Mouse (Mus musculus) urinary bladder, postnatal 4 days (tissue): ENCODE measurements around the gene Rimklb.
"Not testable (repeated sequence)": the region's sequence is repeated elsewhere in the genome, so short reads cannot be mapped to it uniquely, and the experiment has no call there.

ENCODE experiments used
- DNase-seq, 2 experiments: peaks; one replicate each; pipeline ENCODE4 v3.0.0; 2021 to 2022; ENCODE audit warnings: low spot score in 2 of 2

Gene Rimklb

DNA sequence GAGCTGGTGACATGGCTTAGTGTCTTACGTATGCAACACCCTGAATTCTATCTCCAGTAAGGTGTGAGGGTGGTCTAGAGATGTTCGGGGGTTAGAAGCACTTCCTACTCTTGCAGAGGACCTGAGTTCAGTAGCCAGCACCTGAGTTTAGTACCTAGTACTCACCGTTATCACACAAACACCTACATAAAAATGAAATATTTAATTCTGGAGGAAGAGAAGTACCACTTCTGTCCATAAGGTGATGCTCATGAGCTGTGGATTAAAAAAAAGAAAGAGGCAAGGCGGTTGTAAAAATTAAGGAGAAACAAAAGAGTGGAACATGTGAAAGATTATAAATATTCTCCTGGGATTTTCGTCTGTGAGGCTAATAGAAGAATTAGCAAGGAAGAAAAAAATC lies 2.1 kb downstream of the Rimklb start:
- no peak for DNase-seq

DNA sequence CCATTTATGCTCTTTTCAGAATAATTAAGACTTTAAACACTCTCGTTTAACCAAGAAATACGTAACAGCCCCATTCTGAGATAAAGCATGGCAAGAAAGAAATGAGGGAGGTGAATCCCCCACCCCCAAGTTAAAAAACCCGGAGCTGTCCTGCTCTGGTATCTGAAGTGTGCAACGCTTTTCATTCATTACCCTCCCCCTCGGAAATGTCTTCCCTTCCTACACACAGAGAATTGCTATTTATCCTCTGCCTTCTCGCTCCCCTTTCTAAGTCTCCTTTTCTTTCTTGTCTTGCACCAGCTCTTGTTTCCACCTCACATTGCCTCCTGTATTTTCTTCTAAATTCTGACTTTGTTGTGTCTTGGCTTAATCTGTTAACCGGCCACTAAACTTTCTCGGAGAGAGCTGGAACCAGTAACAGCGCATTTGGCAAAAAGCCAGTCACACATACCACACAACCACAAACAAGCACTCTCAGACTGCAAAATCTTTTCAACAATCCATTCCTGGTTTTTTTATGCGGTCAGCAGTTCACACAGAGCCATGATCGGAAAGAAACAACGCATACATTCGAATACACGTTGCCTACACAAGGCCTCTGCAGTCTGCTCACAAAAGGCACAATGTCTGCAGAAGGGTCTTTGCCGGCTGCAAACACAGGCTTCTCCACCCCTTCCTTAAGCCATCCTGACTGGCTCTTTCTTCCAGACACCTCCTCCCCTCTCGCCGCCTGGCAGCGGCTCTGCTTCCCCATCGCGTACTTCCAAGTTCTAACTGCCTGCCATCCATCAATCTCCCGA lies 3.3 kb downstream of the Rimklb start:
- DNase-seq, result no peak

DNA sequence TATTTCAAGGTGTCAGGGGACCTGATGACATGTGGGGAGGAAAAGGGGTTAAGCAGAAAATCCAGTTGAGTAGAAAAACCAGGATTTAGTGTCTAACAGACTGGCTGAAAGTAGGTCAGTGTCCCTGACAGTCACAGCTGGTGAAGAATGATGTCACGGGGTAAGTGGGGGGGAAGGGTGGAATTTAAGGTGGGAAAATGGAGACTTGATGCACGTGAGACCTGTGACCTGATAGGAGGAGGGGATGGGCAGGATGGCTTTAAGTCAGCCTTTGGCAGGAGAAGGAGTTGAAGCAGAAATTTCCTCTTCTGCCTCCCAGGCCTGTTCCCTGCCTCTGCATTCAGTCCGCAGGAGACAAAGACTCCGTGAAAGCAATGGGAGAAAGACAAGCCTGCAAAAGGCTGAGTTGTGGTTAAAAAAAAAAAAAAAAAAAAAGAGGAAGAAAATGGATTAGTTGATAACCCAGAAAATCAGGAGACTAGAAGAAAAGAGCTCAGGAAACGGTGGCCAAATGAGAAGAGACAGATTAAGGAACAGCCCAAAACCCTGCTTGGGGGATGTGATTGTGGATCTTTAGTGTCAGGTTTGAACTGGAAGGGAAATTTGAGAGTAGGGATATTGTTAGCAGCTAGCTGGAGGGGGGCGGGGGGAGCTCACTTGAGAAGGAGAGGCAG lies 4.6 kb downstream of the Rimklb start:
- no peak for DNase-seq

DNA sequence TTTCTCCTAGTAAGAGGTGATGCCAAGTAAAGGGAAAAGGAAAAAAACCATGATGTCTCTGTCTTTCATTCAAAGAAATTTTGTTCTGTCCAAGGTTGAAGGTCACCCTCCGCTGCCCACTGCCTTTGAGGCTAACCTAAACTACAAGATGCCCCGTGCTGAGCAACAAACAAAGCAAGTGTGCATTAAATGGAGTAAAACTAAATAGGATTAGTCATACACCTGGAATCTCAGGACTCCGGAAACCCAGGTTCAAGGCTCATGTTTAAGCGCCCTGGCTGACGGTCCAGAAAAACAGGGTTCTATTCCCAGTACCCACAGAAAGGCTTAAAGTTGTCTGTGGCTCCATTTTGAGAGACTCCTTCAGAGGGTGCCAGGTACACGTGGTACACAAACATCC lies 6.1 kb downstream of the Rimklb start:
- DNase-seq, result no peak

DNA sequence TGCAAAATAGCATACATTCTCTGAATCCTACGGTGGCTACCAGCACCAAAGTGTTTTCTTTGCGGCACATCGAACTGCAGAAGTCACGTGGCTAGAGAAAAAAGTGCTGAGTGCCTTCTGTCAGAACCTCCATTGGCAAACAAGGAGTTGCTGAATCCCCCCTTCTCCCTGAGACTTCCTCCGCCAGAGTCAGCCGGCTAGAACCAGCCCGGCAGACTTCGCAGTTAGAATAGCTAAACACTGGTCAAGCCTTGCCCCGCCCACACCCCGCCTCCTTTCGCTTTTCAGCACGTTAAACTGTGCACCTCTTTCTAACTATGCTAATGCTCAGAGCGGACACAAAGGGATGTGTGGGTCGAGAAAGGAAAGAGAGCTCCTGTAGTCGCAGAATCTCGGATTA lies 7.0 kb downstream of the Rimklb start:
- peak; percentile 58 to 84 for DNase-seq

DNA sequence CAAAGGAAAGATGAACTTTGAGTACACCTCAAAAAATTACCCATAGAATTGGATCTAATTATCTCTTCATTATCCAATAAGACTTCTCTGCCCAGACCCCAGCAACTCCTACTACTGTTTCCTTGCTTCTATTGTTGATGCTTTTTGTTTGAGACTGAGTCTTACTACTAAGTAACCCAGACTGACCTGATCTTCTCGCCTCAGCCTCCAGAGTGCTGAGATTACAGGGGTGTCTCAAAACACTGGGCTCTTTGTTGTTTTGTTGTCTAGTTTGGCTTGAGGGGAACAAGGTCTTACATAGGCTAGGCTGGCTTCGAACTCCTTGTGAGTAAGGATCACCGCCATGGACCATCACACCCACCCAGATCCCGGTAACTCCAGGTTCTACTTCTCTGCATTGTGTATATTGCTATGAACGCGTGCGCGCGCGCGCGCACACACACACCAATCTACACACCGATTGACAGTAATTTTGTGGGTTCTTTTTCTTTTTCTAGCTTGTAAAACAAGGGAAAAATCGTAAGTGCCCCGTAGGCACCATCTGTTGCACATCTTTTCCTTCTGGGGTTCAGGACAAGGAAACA lies 7.5 kb downstream of the Rimklb start:
- DNase-seq, result no peak

DNA sequence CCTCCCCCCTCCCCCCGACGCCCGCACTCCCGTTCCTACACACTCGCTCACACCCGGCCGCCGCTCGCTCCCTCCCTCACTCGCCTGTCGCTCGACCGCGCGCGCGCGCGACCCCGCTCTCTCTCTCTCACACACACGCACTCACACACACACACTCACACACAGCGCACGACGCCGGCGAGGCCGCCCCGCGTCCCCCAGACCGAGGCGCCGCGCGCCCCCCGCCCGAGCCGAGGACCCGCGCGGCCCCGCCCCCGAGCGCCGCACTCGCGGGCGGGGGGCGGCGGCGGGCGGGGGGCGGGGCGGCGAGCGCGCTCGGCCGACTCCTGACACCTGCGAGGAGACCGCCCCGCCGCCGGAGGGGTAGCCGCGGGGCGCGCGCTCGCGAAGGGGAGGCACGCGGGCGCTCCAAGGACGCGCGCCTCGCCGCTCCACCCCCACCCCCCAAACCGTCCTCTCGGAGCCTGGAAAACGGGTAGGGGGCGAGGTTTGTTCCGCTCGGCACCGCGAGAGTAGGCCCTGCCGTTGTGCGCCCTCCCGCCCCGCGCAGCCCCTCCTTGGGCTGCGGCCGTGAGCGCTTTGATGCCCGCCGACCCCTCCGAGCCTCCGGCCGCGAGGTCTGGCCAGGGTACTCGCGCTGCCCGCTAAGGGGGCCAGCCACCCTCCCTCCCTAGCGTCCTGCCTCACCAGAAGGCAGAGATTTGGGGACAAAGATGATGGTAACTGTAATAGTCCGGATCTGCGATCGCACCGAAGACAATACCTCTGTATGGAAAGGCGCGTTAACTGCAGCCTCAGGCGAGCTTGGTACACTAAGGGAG lies 12.1 kb downstream of the Rimklb start:
- no peak for DNase-seq

DNA sequence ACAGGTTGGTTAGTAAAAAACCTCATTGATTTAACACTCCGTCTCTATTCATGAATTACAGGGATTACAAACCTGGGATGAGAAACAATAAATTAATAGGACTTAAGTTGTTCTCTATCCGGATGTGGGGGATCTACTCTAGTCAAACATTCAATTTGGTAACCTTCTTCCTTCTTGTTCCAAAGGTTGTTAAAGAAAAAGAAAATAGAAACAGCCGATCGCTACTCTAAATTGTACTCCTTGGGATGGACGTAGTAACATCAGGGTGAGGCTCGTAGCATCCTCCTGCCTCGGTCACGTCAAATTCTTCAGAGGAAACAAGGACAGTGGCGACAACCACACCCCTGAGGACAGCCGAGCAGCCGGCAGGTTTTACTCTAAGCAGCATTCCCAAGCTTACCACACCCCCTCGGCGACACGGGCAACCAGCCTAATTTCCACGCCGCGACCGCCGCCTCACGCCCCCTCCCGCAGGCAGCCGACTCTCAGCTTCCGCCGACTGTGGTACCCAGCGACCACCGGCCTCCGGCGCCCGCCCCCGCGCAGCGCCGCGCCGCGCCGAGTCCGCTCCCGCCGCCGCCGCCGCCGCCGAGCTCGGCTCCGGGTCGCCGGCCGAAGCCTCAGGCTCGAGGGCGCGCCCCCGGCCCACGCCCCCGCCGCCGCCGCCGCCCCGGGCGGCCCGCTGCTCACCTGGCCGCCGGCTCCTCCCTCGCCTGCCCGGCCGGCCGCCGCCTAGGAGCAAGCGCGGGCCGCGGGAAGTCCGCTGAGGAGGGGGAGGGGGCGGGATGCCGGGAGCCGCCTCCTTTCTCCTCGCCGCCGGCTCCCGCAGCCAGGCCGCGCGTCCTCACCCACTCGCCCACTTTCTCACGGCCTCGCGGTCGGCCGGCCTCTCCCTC lies 12.9 kb downstream of the Rimklb start:
- DNase-seq, result no peak

DNA sequence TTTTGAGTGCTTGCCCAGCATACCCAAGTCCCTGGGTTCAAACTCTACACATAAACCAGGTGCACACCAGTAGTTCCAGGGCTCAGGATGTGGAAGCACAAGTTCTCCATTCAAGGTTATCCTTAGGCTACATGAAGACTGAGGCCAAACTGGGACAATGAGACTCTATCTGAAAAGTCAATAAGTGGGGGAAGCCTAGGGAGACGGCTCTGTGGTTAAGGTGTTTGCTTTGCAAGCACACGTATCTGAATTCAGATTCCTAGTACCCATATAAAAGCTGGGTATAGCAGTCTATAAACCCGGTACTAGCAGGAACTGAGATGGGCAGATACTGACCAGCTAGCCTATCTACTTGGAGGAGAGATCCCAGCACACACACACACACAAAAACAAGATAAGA lies 20.5 kb downstream of the Rimklb start:
- DNase-seq, result no peak

DNA sequence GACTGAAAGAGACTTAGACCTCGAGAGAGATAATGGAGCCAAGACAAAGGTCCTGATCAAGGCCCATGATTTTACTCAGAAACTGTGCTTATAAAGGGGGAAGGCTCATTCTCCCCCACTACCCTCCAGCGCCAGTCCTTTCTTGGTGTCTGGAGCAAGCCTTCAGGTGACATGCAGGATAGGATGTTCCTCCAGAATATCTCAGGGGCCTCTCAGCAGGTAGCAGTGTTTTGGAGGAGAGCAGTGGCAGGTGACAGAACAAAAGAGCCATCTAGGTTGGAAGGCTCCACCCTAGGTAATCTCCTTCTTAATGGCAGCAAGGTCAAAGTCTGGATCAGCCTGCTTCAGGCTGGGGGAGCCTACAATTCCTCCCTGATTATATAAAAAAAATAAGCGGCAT lies 27.1 kb downstream of the Rimklb start:
- not testable (repeated sequence) for DNase-seq

DNA sequence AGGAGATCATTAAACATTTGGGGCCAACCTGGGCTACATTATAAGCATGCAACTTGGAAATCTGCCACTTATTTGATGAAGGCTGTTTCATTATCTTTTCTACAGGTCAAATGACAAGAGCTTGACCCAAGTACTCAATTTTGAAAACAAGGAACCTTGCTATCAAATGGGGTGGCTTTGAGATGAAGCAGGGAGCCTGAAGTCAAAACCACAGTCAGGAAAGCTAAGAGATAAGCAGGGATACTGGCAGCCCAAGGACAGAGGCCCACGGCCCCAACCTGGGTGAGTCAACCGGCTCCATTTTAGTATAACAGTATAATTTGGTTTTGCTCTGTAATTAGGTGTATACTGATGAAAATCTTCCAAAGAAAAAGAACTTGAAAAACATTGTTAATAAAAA lies 28.3 kb downstream of the Rimklb start:
- DNase-seq, result no peak

DNA sequence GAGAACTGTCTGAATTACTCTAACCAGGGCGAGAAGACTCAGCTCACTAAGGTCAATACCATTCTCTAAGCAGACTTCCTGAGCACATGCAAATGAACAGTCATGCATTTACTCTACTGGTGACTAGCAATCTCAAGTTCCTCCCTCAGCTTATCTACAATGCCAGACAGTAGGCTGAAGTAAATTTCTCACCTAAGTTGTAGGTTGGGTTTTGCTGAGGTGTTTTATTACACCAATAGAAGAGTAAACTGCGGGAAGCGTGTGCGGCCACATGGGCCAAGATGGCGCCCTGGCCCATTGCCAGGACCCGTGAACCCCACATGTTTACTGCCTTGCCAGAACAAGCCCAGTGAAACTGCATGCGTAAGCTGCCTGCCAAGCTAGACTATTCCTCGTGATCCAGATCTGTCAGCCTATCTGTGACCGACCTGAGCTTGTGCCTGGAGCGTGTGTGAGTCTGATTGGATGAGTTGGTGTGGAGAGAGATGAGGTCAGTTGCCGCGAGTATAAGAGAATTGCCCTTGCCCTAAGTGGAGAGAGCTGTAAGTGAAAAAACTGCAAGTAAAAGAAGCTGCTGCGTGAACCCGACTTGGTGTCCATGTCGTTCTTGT lies 29.4 kb downstream of the Rimklb start:
- no peak for DNase-seq

DNA sequence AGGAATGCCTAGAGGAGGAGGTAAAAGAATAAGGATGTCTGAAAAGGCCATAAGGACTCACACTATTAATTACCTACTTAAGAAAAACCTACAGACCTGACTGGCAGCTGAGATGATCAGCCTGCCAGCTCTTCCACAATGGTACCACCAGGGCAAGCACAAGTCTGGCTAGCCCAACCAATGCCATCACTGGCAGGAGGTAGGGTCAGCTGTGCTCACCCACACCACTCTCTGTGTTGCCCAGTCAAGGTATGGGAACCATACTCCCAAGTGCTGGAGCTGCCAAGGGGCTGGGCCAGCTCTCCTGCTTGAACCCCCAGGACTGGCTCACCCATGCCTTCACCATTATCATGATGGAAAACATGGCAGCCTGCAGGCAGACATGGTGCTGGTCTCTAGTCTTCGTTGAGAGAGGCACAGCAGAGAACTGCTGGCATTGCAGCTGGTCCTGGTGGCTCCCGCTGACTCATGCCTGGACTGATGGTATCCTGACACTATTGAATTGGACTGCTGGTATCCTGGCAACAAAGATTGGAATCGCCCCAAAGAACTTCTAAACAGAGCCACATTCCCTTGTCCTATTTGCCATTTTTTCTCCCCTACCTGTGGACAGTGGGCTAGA lies 32.4 kb downstream of the Rimklb start:
- no peak for DNase-seq

DNA sequence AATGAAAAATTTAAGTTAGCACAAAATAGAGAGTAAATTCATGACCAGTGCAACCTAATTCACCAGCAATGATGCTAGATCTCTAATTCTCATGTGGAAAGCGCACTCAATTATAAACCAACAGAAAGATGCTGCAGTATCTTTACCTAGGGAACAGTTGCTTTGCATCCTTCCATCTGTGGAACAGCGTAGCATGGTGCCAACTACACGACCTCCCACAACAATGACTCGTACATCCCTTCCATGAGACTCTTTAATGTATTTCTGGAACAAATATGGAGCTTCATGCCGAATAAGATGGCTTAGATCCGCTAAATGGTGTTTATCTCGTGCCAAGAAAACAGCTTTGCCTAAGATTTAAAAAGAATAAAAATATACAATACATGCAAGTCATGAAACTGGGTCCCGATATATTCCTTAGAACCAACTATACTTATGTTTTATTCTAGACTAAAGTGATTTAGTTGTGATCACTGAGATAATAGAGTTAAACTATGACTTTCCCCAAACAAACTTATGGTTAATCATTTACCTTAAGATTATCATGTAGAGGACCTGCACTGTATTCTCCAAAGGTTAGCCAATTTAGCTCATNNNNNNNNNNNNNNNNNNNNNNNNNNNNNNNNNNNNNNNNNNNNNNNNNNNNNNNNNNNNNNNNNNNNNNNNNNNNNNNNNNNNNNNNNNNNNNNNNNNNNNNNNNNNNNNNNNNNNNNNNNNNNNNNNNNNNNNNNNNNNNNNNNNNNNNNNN lies 39.4 kb downstream of the Rimklb start:
- no peak for DNase-seq

DNA sequence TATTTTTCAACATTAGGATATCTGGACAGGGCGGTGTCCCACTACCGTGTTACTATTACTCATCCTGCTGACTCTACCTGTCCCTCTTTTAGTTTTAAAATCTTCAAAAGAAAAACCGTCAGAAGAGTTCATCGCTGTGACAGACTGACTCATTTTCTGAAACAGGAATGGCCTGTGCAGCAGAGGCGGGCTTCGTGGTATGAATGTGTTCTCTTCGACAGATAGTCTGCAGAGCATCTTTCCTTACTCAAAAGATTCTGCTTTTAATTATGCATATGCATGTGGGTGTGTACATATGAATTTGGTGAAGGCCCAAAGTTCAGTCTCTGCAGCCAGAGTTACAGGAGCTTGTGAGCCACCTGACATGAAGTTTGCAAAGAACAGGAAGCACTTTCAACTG lies 50.7 kb downstream of the Rimklb start:
- no peak for DNase-seq

DNA sequence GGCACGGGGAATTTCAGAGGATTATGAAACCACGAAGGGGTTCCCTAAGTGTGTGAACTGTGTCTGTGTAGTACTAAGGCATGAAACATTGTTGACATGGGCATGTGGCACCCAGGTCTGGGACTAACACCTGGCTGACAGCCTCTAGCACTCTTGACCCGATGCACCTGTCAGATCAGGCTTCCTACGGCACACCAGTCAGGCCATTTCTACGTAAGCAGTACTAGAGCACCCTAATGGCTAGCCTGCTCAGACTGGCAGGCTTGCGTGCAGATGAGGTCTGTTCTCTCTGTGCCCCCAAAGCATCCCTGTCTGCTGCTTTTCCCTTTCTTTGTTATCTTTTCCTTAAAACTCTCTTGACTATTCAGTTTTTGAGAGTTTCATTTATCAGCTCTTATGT lies 53.3 kb downstream of the Rimklb start:
- no peak for DNase-seq

DNA sequence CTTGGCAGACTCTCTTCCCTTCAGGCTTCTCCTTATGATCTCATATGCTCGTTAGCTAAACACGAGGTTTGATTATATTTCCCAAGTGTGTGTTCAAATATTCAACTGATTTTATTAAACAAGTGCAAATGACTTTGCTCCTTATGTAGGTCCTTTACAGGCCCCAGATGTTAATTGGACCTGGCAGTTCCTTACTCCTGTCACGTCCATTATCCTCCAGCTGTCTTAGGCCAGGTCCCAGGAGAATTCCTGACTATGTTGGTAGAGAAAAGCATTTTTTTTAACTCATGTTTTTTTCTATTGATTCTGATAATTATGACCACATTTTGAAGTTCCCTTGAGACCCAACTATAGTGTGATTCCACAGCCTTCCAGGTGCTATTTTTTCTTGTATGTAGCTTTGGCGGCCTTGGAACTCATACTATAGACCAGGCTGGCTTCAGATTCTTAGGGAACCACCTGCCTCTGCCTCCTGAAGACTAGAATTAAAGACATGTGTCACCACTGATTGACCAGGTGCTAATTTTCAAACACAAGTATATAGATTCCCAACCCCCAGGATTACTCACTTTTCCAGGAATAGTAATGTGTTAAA lies 57.8 kb downstream of the Rimklb start:
- no peak for DNase-seq

DNA sequence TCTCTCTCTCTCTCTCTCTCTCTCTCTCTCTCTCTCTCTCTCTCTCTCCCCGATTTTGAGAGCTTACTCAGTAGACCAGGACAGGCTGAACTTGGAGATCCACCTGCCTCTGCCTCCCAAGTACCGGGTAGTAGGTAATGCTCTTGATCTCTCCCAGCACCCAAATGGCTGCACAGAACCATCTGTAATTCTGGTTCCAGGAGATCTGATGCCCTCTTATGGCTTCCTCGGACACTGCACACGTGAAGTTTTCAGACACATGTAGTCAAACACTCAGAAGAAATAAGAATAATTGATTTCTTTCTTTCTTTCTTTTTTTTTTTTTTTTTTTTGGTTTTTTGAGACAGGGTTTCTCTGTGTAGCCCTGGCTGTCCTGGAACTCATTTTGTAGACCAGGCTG lies 59.3 kb downstream of the Rimklb start:
- DNase-seq, result no peak

DNA sequence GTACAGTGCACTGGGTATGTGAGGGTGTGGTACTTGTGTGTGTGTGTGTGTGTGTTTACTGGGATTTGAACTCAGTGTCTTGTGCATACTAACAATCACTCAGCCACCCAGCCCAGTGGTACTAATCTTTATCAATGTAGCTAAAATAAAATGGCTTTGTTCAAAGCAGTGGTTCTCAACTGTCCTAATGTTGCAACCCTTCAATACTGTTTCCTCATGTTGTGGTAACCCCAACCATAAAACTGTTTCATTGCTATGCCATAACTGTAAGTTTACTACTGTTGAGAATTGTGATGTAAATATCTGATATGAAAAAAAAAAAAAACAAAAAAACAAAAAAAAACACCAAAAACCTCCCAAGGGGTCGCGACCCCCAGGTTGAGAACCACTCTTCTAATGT lies 63.3 kb downstream of the Rimklb start:
- no peak for DNase-seq
